Mouse (Mus musculus): Measurements from ENCODE around the gene Gnl3l. TPM values are rescaled to one million over a fixed set of nuclear protein-coding genes. Genes with fewer than 3 reads are reported as not detected.

Gene Gnl3l
- 15.2 TPM for polyA plus RNA-seq (2012; fragmentation: generic; extraction: Trizol)

- Histone ChIP-seq H3ac (ENCODE audit: control insufficient read depth, insufficient read length) (no peak within 1 kb of the TSS), H3K4me3 (peak within 1 kb of the TSS; percentile 54)
- TF ChIP-seq REST (IDR thresholded peaks at IDR 0.05; ENCODE audit: insufficient read depth, insufficient read length) (no peak), USF1 (IDR thresholded peaks at IDR 0.05; ENCODE audit: low read depth) (peak; percentile 65), SRF (IDR thresholded peaks at IDR 0.05; ENCODE audit: control insufficient read depth, insufficient read length, low read depth) (no peak), TCF3 (IDR thresholded peaks at IDR 0.05; ENCODE audit: insufficient read length, low read depth) (no peak), MYOG (IDR thresholded peaks at IDR 0.05; ENCODE audit: control insufficient read depth in 1 of 3, insufficient read depth in 1 of 3, insufficient read length in 2 of 3, low read depth in 2 of 3) (no peak), MYOD1 (IDR thresholded peaks at IDR 0.05; ENCODE audit: control insufficient read depth in 1 of 3, insufficient read length in 2 of 3, low read depth in 2 of 3) (no peak), E2F4 (IDR thresholded peaks at IDR 0.05; ENCODE audit: insufficient read depth) (no peak), TCF12 (IDR thresholded peaks at IDR 0.05; ENCODE audit: insufficient read depth, poor library complexity, severe bottlenecking) (no peak), CEBPB (IDR thresholded peaks at IDR 0.05; ENCODE audit: insufficient read depth, poor library complexity, severe bottlenecking) (no peak), POLR2A (IDR thresholded peaks at IDR 0.05; ENCODE audit: insufficient read length, low read depth) (peak; percentile 55), MAX (IDR thresholded peaks at IDR 0.05; ENCODE audit: low read depth) (no peak), POLR2AphosphoS2 (IDR thresholded peaks at IDR 0.05; ENCODE audit: insufficient read length, low read depth) (peak; percentile 53)
Observed at GRCm38 (mm10) chrX:151016938-151017877, at the start of gene Gnl3l. Gene Gnl3l, minus strand, starts transcription at chrX:151017322.

GRCm38 (mm10) chrX:151066071-151066666 lies 49.0 kb upstream of the Gnl3l start:
- Histone ChIP-seq H3ac (ENCODE audit: control insufficient read depth, insufficient read length) (no peak overlapping the region), H3K4me3 (no peak overlapping the region), H3K36me3 (ENCODE audit: control insufficient read depth, insufficient read depth) (no peaks in the 10 kb centered on the region), H3K79me2 (ENCODE audit: control insufficient read depth, insufficient read depth) (no peaks in the 10 kb centered on the region), H3K27me3 (ENCODE audit: control insufficient read depth, insufficient read depth, insufficient read length) (no peaks in the 10 kb centered on the region), H3K4me2 (ENCODE audit: low read depth) (no peak overlapping the region)
- TF ChIP-seq TCF3 (IDR thresholded peaks at IDR 0.05; ENCODE audit: insufficient read length, low read depth): no peak
- TF ChIP-seq POLR2AphosphoS2 (IDR thresholded peaks at IDR 0.05; ENCODE audit: insufficient read length, low read depth): no peak
- no peak for TF ChIP-seq MYOG (IDR thresholded peaks at IDR 0.05; ENCODE audit: control insufficient read depth in 1 of 3, insufficient read depth in 1 of 3, insufficient read length in 2 of 3, low read depth in 2 of 3)
- TF ChIP-seq USF1 (IDR thresholded peaks at IDR 0.05; ENCODE audit: low read depth): no peak
- TF ChIP-seq MAX (IDR thresholded peaks at IDR 0.05; ENCODE audit: low read depth): no peak
- no peak for TF ChIP-seq E2F4 (IDR thresholded peaks at IDR 0.05; ENCODE audit: insufficient read depth)
- no peak for TF ChIP-seq MYOD1 (IDR thresholded peaks at IDR 0.05; ENCODE audit: control insufficient read depth in 1 of 3, insufficient read length in 2 of 3, low read depth in 2 of 3)
- TF ChIP-seq TCF12 (IDR thresholded peaks at IDR 0.05; ENCODE audit: insufficient read depth, poor library complexity, severe bottlenecking): no peak
- no peak for TF ChIP-seq SRF (IDR thresholded peaks at IDR 0.05; ENCODE audit: control insufficient read depth, insufficient read length, low read depth)
- no peak for TF ChIP-seq POLR2A (IDR thresholded peaks at IDR 0.05; ENCODE audit: insufficient read length, low read depth)
- TF ChIP-seq CEBPB (IDR thresholded peaks at IDR 0.05; ENCODE audit: insufficient read depth, poor library complexity, severe bottlenecking): no peak
- no peak for TF ChIP-seq REST (IDR thresholded peaks at IDR 0.05; ENCODE audit: insufficient read depth, insufficient read length)

More at GRCm38 (mm10) chrX:151016938-151017877, at the start of gene Gnl3l:
- H3K27me3 ChIP-seq (ENCODE audit: control insufficient read depth, insufficient read depth, insufficient read length): no peaks in the 10 kb centered on the region
- peaks cover 9% of the 10 kb centered on the region for H3K79me2 ChIP-seq (ENCODE audit: control insufficient read depth, insufficient read depth)
- peak within 1 kb of the TSS; percentile 77 for H3K4me2 ChIP-seq (ENCODE audit: low read depth)
- H3K36me3 ChIP-seq (ENCODE audit: control insufficient read depth, insufficient read depth): no peaks in the 10 kb centered on the region

GRCm38 (mm10) chrX:151061615-151062299 lies 44.6 kb upstream of the Gnl3l start:
- no peaks in the 10 kb centered on the region for H3K36me3 ChIP-seq (ENCODE audit: control insufficient read depth, insufficient read depth)
- H3K4me2 ChIP-seq (ENCODE audit: low read depth): no peak overlapping the region
- no peak for TF ChIP-seq REST (IDR thresholded peaks at IDR 0.05; ENCODE audit: insufficient read depth, insufficient read length)
- TF ChIP-seq TCF12 (IDR thresholded peaks at IDR 0.05; ENCODE audit: insufficient read depth, poor library complexity, severe bottlenecking): no peak
- TF ChIP-seq CEBPB (IDR thresholded peaks at IDR 0.05; ENCODE audit: insufficient read depth, poor library complexity, severe bottlenecking): no peak
- no peak for TF ChIP-seq USF1 (IDR thresholded peaks at IDR 0.05; ENCODE audit: low read depth)
- no peak for TF ChIP-seq SRF (IDR thresholded peaks at IDR 0.05; ENCODE audit: control insufficient read depth, insufficient read length, low read depth)
- no peak for TF ChIP-seq MYOG (IDR thresholded peaks at IDR 0.05; ENCODE audit: control insufficient read depth in 1 of 3, insufficient read depth in 1 of 3, insufficient read length in 2 of 3, low read depth in 2 of 3)
- no peak for TF ChIP-seq POLR2A (IDR thresholded peaks at IDR 0.05; ENCODE audit: insufficient read length, low read depth)
- no peak for TF ChIP-seq POLR2AphosphoS2 (IDR thresholded peaks at IDR 0.05; ENCODE audit: insufficient read length, low read depth)
- TF ChIP-seq TCF3 (IDR thresholded peaks at IDR 0.05; ENCODE audit: insufficient read length, low read depth): no peak
- no peak for TF ChIP-seq MAX (IDR thresholded peaks at IDR 0.05; ENCODE audit: low read depth)
- TF ChIP-seq MYOD1 (IDR thresholded peaks at IDR 0.05; ENCODE audit: control insufficient read depth in 1 of 3, insufficient read length in 2 of 3, low read depth in 2 of 3): no peak
- TF ChIP-seq E2F4 (IDR thresholded peaks at IDR 0.05; ENCODE audit: insufficient read depth): no peak
- no peak overlapping the region for H3K4me3 ChIP-seq
- H3ac ChIP-seq (ENCODE audit: control insufficient read depth, insufficient read length): no peak overlapping the region
- no peaks in the 10 kb centered on the region for H3K79me2 ChIP-seq (ENCODE audit: control insufficient read depth, insufficient read depth)
- H3K27me3 ChIP-seq (ENCODE audit: control insufficient read depth, insufficient read depth, insufficient read length): no peaks in the 10 kb centered on the region

GRCm38 (mm10) chrX:151059346-151059745 lies 42.2 kb upstream of the Gnl3l start:
- TF ChIP-seq MAX (IDR thresholded peaks at IDR 0.05; ENCODE audit: low read depth): no peak
- TF ChIP-seq TCF12 (IDR thresholded peaks at IDR 0.05; ENCODE audit: insufficient read depth, poor library complexity, severe bottlenecking): no peak
- no peak for TF ChIP-seq SRF (IDR thresholded peaks at IDR 0.05; ENCODE audit: control insufficient read depth, insufficient read length, low read depth)
- TF ChIP-seq REST (IDR thresholded peaks at IDR 0.05; ENCODE audit: insufficient read depth, insufficient read length): no peak
- no peak for TF ChIP-seq POLR2A (IDR thresholded peaks at IDR 0.05; ENCODE audit: insufficient read length, low read depth)
- TF ChIP-seq USF1 (IDR thresholded peaks at IDR 0.05; ENCODE audit: low read depth): no peak
- TF ChIP-seq TCF3 (IDR thresholded peaks at IDR 0.05; ENCODE audit: insufficient read length, low read depth): no peak
- no peak for TF ChIP-seq CEBPB (IDR thresholded peaks at IDR 0.05; ENCODE audit: insufficient read depth, poor library complexity, severe bottlenecking)
- Histone ChIP-seq H3K4me3 (no peak overlapping the region), H3ac (ENCODE audit: control insufficient read depth, insufficient read length) (no peak overlapping the region), H3K79me2 (ENCODE audit: control insufficient read depth, insufficient read depth) (no peaks in the 10 kb centered on the region), H3K4me2 (ENCODE audit: low read depth) (no peak overlapping the region), H3K27me3 (ENCODE audit: control insufficient read depth, insufficient read depth, insufficient read length) (no peaks in the 10 kb centered on the region), H3K36me3 (ENCODE audit: control insufficient read depth, insufficient read depth) (no peaks in the 10 kb centered on the region)
